Mouse (Mus musculus) hindbrain, embryonic 15.5 days (tissue): ENCODE measurements at regions not wholly inside any gene's neighbourhood (a gene's known extent, or its start where the extent isn't known, plus 50 kb on each side); places are given as distances from the start of the nearest gene placed in this dataset.

Source experiments
- ATAC-seq: fragments of 200-750 bp; cut with Nextera tagmentation; 2 replicates; pipeline ENCODE4 v1.8.0; 2017; ENCODE audit warnings: low read depth, moderate number of reproducible peaks, moderate TSS enrichment; ENCODE audit not compliant: low FRiP score
- H3K27ac ChIP-seq: fragments of 300-500 bp; sonication (generic); replicated peaks from 2 replicates; pipeline ENCODE4 v1.5.1; 2015; ENCODE audit warnings: mild to moderate bottlenecking, inconsistent platforms
- H3K27me3 ChIP-seq: fragments of 300-500 bp; sonication (generic); 2 replicates; pipeline ENCODE4 v1.6.1; 2015; ENCODE audit warnings: control low read depth, inconsistent platforms
- H3K36me3 ChIP-seq: fragments of 300-500 bp; sonication (generic); 2 replicates; pipeline ENCODE4 v1.6.1; 2015; ENCODE audit warnings: control low read depth, inconsistent platforms
- H3K4me1 ChIP-seq: fragments of 300-500 bp; sonication (generic); replicated peaks from 2 replicates; pipeline ENCODE4 v1.6.1; 2015; ENCODE audit warnings: control low read depth, inconsistent platforms
- H3K4me2 ChIP-seq: fragments of 300-500 bp; sonication (generic); 2 replicates; pipeline ENCODE4 v1.6.1; 2015; ENCODE audit warnings: moderate library complexity, mild to moderate bottlenecking, inconsistent platforms
- H3K4me3 ChIP-seq: fragments of 300-500 bp; sonication (generic); 2 replicates; pipeline ENCODE4 v1.5.1; 2015; ENCODE audit warnings: mild to moderate bottlenecking, inconsistent platforms
- H3K9ac ChIP-seq: fragments of 300-500 bp; sonication (generic); 2 replicates; pipeline ENCODE4 v1.6.1; 2015; ENCODE audit warnings: inconsistent platforms
- H3K9me3 ChIP-seq: fragments of 300-500 bp; sonication (generic); 2 replicates; pipeline ENCODE4 v1.6.1; 2016; ENCODE audit warnings: control low read depth, inconsistent platforms
- WGBS: fragments of 180-500 bp; shearing (Covaris S2); methylation state at CpG from one replicate; pipeline ENCODE4 v1.1.7; 2015; 5-methylcytosine and 5-hydroxymethylcytosine counted together

- Histone ChIP-seq H3K4me1 (no peaks in the 10 kb centered on the region), H3K4me2 (no peak overlapping the region), H3K9me3 (no peaks in the 10 kb centered on the region), H3K27me3 (no peaks in the 10 kb centered on the region), H3K27ac (no peak overlapping the region), H3K9ac (no peak overlapping the region), H3K4me3 (no peak overlapping the region), H3K36me3 (no peaks in the 10 kb centered on the region)
- ATAC-seq, result no peak
- WGBS, result 77% methylated on average over 2 of the region's 2 CpGs
These were observed 1162.6 kb upstream of the Adgrl4 start for GRCm38 (mm10) chr3:150275038-150275437.

DNA sequence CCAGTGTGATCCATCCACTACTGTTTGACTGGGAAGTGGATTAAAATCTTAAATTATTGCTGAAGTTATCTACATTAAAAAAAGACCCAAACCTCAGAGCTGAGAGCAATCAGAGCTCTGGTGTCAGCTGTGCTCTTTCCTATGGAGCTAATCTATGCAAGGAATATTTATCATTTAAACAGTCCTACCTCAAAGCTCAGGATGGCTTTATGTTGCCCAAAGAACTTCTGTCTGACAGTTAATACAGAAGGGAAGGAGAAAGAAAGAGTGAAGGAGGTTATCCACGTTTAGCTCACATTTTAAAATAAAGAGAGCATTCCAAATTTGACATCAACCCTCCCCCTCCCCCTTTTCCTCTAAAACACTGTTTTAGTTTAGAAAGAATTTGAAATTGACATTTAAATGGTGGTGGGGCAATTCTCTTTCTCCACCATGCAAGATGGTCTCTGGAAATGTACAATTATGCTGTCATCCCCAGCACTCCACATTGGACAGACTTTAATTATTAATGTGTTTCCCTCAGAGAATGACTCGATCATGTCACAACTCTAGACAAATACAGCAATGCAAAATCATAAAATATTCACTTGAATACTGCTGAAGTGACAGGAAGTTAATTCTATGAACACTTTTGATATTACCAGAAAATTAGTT is 1141.5 kb upstream of the Adgrl4 start:
- WGBS, result 60% methylated on average over 2 of the region's 2 CpGs
- Histone ChIP-seq H3K36me3 (no peaks in the 10 kb centered on the region), H3K4me2 (no peak overlapping the region), H3K4me1 (no peaks in the 10 kb centered on the region), H3K4me3 (no peak overlapping the region), H3K9ac (no peak overlapping the region), H3K27me3 (no peaks in the 10 kb centered on the region), H3K27ac (no peak overlapping the region), H3K9me3 (no peaks in the 10 kb centered on the region)
- no peak for ATAC-seq

GRCm38 (mm10) chr3:150328811-150329210 is 1108.9 kb upstream of the Adgrl4 start:
- H3K27ac ChIP-seq, result no peak overlapping the region
- no peaks in the 10 kb centered on the region for H3K27me3 ChIP-seq
- H3K36me3 ChIP-seq, result no peaks in the 10 kb centered on the region
- no peak overlapping the region for H3K4me3 ChIP-seq
- H3K4me2 ChIP-seq, result no peak overlapping the region
- ATAC-seq, result no peak
- H3K9me3 ChIP-seq, result no peaks in the 10 kb centered on the region
- H3K9ac ChIP-seq, result no peak overlapping the region
- whole genome bisulfite sequencing, result 91% methylated on average over 6 of the region's 6 CpGs
- H3K4me1 ChIP-seq, result no peaks in the 10 kb centered on the region

DNA sequence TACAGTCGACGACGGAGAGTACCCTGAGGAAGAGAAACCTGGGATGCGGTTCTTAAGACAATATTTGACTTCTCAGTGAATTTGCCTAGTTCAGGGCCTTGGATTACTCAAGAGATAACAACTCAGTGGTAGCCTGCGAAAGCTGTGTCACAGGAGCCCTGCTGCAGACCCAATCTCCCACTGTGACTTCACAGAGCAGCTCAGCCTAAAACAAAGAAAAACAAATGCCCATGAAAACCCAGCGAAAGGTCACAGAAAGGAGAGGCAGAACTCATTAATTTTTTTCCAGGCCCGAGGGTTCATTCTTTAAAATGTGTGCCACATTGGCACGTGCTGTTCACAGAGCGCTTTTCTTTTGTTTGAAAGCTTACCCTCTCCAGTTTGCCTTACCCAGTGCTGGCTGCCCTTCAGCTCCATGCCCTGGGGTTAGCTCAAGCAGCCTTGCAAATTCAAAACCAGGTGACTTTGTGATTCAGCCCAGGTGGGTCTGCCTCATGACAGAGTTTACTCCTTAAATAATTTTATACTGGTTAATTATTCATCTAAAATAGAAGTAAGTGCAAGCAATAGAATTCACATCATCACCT is 1085.5 kb upstream of the Adgrl4 start:
- H3K4me3 ChIP-seq, result no peak overlapping the region
- H3K36me3 ChIP-seq, result no peaks in the 10 kb centered on the region
- H3K27me3 ChIP-seq, result no peaks in the 10 kb centered on the region
- H3K9me3 ChIP-seq, result no peaks in the 10 kb centered on the region
- 23% methylated on average over 9 of the region's 9 CpGs for WGBS
- 0 out of 2 replicates have a peak, but pooled peaks have one; percentile 59 for ATAC-seq
- H3K27ac ChIP-seq, result no peak overlapping the region
- no peak overlapping the region for H3K4me2 ChIP-seq
- 0 out of 2 replicates have a peak, but pooled peaks cover 3% of the 10 kb centered on the region for H3K4me1 ChIP-seq
- no peak overlapping the region for H3K9ac ChIP-seq

GRCm38 (mm10) chr3:150365766-150366165 is 1071.9 kb upstream of the Adgrl4 start:
- Histone ChIP-seq H3K36me3 (no peaks in the 10 kb centered on the region), H3K27ac (no peak overlapping the region), H3K9ac (no peak overlapping the region), H3K9me3 (no peaks in the 10 kb centered on the region), H3K4me1 (no peaks in the 10 kb centered on the region), H3K4me3 (no peak overlapping the region), H3K27me3 (no peaks in the 10 kb centered on the region), H3K4me2 (no peak overlapping the region)
- 94% methylated on average over 3 of the region's 3 CpGs for WGBS
- ATAC-seq, result no peak

GRCm38 (mm10) chr3:150384996-150385627 is 1052.6 kb upstream of the Adgrl4 start:
- Histone ChIP-seq H3K36me3 (no peaks in the 10 kb centered on the region), H3K4me3 (no peak overlapping the region), H3K9me3 (no peaks in the 10 kb centered on the region), H3K4me1 (no peaks in the 10 kb centered on the region), H3K27ac (no peak overlapping the region), H3K27me3 (no peaks in the 10 kb centered on the region), H3K4me2 (no peak overlapping the region), H3K9ac (no peak overlapping the region)
- no peak for ATAC-seq
- WGBS, result 11% methylated on average over 1 of the region's 1 CpGs

DNA sequence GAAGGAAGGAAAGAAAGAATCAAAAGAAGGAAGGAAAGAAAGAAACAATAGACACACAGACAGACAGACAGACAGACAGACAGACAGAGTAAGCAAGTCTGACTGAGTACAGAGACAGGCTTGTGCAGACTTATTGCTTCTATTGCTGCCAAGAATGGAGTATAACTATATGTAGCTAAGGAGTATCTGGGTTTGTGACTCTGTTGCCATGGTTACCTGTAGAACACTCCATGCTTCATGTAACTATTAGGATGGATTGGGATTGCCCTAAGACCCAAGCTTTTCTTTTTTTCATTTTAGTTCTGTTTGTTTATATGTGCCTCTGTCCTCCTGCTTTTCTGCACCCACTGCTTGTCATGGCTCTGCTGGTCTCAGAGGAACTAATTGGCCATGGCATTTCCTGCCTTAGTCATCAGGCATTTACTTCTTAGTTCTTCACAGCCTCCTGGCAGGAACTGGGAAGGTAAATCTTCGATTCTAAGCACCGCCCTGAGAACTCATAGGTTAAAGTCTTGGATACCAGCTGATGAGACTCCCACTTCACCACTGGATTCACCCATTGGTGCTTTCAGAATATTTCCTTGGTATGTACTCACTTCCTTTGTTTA is 1035.9 kb upstream of the Adgrl4 start:
- Histone ChIP-seq H3K9me3 (no peaks in the 10 kb centered on the region), H3K36me3 (no peaks in the 10 kb centered on the region), H3K27me3 (no peaks in the 10 kb centered on the region), H3K4me1 (no peaks in the 10 kb centered on the region), H3K4me2 (no peak overlapping the region), H3K4me3 (no peak overlapping the region), H3K27ac (no peak overlapping the region), H3K9ac (no peak overlapping the region)
- ATAC-seq, result no peak
- 89% methylated on average over 2 of the region's 2 CpGs for WGBS

GRCm38 (mm10) chr3:150406086-150406485 is 1031.6 kb upstream of the Adgrl4 start:
- H3K27me3 ChIP-seq, result no peaks in the 10 kb centered on the region
- no peaks in the 10 kb centered on the region for H3K4me1 ChIP-seq
- ATAC-seq, result no peak
- no peak overlapping the region for H3K4me2 ChIP-seq
- H3K9me3 ChIP-seq, result no peaks in the 10 kb centered on the region
- H3K36me3 ChIP-seq, result no peaks in the 10 kb centered on the region
- H3K4me3 ChIP-seq, result no peak overlapping the region
- no peak overlapping the region for H3K27ac ChIP-seq
- whole genome bisulfite sequencing, result 82% methylated on average over 6 of the region's 6 CpGs
- H3K9ac ChIP-seq, result no peak overlapping the region

DNA sequence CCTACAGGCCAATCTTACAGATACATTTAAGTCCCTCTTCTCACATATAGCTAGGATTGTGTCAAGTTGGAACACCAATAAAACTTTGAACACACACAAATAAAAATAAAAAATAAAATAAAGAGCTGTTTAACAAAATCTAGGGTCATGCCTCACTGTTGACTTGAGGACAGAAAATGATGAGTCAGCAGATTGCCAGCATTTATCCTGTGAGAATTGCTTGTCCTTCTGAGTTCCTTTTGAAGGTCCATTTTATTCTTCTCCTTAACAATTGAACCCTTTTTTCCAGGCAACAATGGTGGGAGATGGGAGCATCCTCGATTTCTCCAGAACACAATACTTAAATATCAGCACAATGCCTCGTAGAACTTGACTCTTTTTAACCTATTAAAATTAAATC is 1022.4 kb upstream of the Adgrl4 start:
- WGBS, result 73% methylated on average over 2 of the region's 2 CpGs
- ATAC-seq, result no peak
- no peak overlapping the region for H3K4me3 ChIP-seq

DNA sequence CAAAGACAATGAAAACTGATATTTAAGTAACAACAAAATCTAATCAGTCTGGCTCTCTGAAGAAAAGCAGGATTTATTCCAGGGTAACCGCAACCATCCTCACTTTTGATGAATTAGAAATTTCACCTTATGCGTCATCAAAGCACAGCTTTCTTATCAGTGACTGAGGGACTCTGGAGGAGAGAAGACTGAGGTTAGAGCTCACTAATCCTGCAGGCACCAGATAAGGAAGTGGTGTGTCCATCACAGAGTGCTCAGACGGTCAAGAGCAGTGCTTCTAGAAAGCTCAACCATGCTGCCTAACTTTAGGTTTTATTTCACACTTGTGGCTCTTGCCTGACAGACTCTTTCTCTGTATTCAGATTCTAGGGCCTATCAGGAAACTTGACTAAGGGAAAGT is 1021.2 kb upstream of the Adgrl4 start:
- Histone ChIP-seq H3K36me3 (no peaks in the 10 kb centered on the region), H3K9ac (no peak overlapping the region), H3K4me3 (no peak overlapping the region), H3K27ac (no peak overlapping the region), H3K4me2 (no peak overlapping the region), H3K4me1 (no peaks in the 10 kb centered on the region), H3K27me3 (no peaks in the 10 kb centered on the region), H3K9me3 (no peaks in the 10 kb centered on the region)
- WGBS, result 87% methylated on average over 3 of the region's 3 CpGs
- no peak for ATAC-seq

More for the DNA sequence above, 1022.4 kb upstream of the Adgrl4 start:
- no peaks in the 10 kb centered on the region for H3K36me3 ChIP-seq
- no peaks in the 10 kb centered on the region for H3K4me1 ChIP-seq
- H3K9me3 ChIP-seq, result no peaks in the 10 kb centered on the region
- H3K4me2 ChIP-seq, result no peak overlapping the region
- H3K27me3 ChIP-seq, result no peaks in the 10 kb centered on the region
- no peak overlapping the region for H3K27ac ChIP-seq
- H3K9ac ChIP-seq, result no peak overlapping the region

DNA sequence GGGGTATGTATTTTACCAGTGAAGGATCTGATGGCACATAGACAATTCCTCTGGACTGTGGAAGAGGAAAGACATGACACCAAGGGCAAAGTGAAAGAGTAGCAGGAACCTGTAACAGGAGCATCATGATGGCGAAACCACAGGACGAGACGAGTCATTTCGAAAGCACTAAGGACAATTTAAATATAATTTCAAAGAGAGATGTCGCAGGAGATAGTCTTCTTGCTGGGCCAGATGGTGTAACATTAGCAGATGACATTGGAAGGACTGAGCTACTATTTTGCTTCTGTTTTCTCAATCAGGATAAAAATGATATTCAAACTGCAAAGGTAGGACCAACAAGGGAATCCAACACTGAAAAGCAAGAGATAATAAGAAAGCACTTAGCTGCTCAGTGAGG is 1009.7 kb upstream of the Adgrl4 start:
- 88% methylated on average over 5 of the region's 5 CpGs for WGBS
- H3K4me2 ChIP-seq, result no peak overlapping the region
- H3K27ac ChIP-seq, result no peak overlapping the region
- H3K9me3 ChIP-seq, result no peaks in the 10 kb centered on the region
- H3K27me3 ChIP-seq, result no peaks in the 10 kb centered on the region
- no peak overlapping the region for H3K4me3 ChIP-seq
- ATAC-seq, result no peak
- H3K9ac ChIP-seq, result no peak overlapping the region
- no peaks in the 10 kb centered on the region for H3K4me1 ChIP-seq
- no peaks in the 10 kb centered on the region for H3K36me3 ChIP-seq

DNA sequence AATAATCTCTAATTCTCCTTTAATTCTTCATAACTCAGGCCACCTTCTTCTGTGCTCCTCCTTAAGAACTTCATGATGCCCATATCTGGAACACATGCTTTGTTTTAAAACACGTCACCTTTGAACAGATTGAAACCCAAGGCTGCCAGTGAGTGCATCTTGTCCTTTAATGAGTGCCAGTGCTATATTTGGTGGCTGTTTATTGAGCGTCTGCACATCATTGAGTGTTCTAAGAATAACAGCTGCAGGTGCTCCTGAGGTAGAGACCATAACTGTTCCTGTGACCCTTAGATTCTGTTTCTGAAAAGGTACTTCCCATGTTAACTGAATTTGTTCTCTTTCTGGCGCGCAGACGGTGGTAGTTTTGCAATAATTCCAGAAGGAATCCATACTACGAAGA is 1006.4 kb upstream of the Adgrl4 start:
- no peaks in the 10 kb centered on the region for H3K4me1 ChIP-seq
- WGBS, result 88% methylated on average over 6 of the region's 6 CpGs
- no peak overlapping the region for H3K27ac ChIP-seq
- H3K4me3 ChIP-seq, result no peak overlapping the region
- no peak overlapping the region for H3K4me2 ChIP-seq
- H3K9me3 ChIP-seq, result no peaks in the 10 kb centered on the region
- H3K36me3 ChIP-seq, result no peaks in the 10 kb centered on the region
- H3K27me3 ChIP-seq, result no peaks in the 10 kb centered on the region
- H3K9ac ChIP-seq, result no peak overlapping the region
- no peak for ATAC-seq
